Comparison of ENCODE assay signal across 12 mouse cellular contexts in the genomic region with DNA sequence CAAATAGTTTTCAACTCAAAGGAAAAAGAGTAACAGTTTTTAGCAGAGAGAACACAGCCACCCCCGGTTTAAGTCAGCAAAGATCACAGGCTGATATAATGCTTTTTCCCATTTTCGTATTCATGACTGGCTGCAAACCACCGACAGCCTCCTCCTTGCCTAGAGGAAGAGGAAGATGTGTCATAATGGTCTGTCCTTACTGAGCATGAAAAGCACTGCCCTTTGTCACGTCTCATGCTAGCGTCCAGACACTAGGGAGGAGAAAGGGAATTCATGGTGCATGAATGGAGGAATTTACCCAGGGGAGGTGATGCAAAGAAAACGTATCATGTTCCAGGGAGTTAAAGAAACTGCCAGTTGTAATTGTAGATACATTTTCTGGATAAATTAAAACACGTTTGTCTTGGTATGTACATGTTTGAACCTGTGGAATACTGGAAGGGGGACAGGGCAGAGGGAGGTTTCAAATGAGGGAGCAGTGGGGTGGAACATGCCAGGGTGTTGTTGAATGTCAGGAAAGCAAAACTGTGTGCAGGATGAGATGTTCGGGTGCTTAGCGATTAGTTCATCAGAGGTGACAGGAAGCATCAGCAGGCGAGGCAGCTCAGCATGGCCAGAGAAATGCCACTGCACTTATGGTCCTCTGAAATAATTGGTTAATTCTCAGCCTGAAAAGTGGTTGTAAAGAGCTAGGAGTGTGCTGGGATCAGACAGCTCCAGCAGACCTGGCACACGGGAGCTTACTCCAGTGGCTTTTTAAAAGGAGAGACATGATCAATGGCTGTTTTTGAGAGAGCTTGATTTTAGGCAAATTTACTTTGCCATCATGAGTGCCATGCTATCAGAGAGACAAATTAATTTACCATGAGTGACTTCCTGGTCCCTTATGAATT.
DNase-seq lines count a peak whose midpoint lies in the region; ATAC-seq and TF ChIP-seq lines count a peak whose summit lies in the region.
"Had no signal": no experiment of that assay in that cellular context is flagged by ENCODE, and none has a peak within 500 bp of the region (broad histone marks: within the 10 kb centered on the region; RNA-seq: fewer than 3 reads in every experiment).

No protein-coding gene starts in this region.

- H3K9me3 ChIP-seq in kidney, postnatal 0 days (replicated peaks; ENCODE audit: low read length), result no peaks in the 10 kb centered on the region
- no peaks in the 10 kb centered on the region for H3K9me3 ChIP-seq in forebrain, embryonic 10.5 days
- no peaks in the 10 kb centered on the region for H3K9me3 ChIP-seq in hindbrain, embryonic 15.5 days
- no peaks in the 10 kb centered on the region for H3K9me3 ChIP-seq in neural tube, embryonic 12.5 days
- H3K9me3 ChIP-seq in intestine, embryonic 16.5 days (ENCODE audit: control insufficient read depth, low read length), result no peaks in the 10 kb centered on the region
- H3K9me3 ChIP-seq: limb, embryonic 15.5 days had no signal

- peak; percentile 83 for DNase-seq in kidney, postnatal 0 days (ENCODE audit: low spot score)
- no peak for DNase-seq in kidney, postnatal 36 days
- no peak for DNase-seq in forebrain, embryonic 10.5 days (ENCODE audit: extremely low spot score, low spot score)
- no peak for DNase-seq in gastrocnemius, postnatal 36 days
- no peak for DNase-seq in layer of hippocampus, adult 18-20 months (ENCODE audit: low spot score in 2 of 2)
- DNase-seq: cerebellum, postnatal 14 days; right cerebral cortex, postnatal 4 days; thymus, adult 18-20 months had no signal

- intact Hi-C loops in gastrocnemius, postnatal 36 days (cut with DNase I), result no loop called here

- H3K9ac ChIP-seq in kidney, postnatal 0 days (ENCODE audit: low read depth, low read length), result no peak overlapping the region
- H3K9ac ChIP-seq in hindbrain, embryonic 15.5 days, result no peak overlapping the region
- no peak overlapping the region for H3K9ac ChIP-seq in neural tube, embryonic 12.5 days
- H3K9ac ChIP-seq in intestine, embryonic 16.5 days (ENCODE audit: low read depth, low read length), result no peak overlapping the region
- H3K9ac ChIP-seq: limb, embryonic 15.5 days had no signal

- H3K4me1 ChIP-seq in kidney, postnatal 0 days (replicated peaks; ENCODE audit: insufficient read depth, low read length), result peaks cover 10% of the 10 kb centered on the region; the same call in 1 of the 2 replicates
- H3K4me1 ChIP-seq in forebrain, embryonic 10.5 days, result peaks cover 22% of the 10 kb centered on the region
- peaks cover 17% of the 10 kb centered on the region for H3K4me1 ChIP-seq in hindbrain, embryonic 15.5 days (replicated peaks)
- peaks cover 22% of the 10 kb centered on the region; the same call in 1 of the 2 replicates for H3K4me1 ChIP-seq in neural tube, embryonic 12.5 days
- no peaks in the 10 kb centered on the region for H3K4me1 ChIP-seq in intestine, embryonic 16.5 days (ENCODE audit: control insufficient read depth, insufficient read depth, low read length)
- H3K4me1 ChIP-seq: limb, embryonic 15.5 days had no signal

- peak; percentile 91 for ATAC-seq in kidney, postnatal 0 days (replicated peaks; ENCODE audit: low FRiP score, low read depth)
- ATAC-seq in hindbrain, embryonic 15.5 days (ENCODE audit: low FRiP score, low read depth), result peak; percentile 36; the same call in 1 of the 2 replicates
- peak; percentile 41; the same call in 1 of the 2 replicates for ATAC-seq in neural tube, embryonic 12.5 days (ENCODE audit: low FRiP score, low read depth)
- no peak for ATAC-seq in intestine, embryonic 16.5 days

- peak overlapping the region; percentile 2; the same call in 1 of the 2 replicates for H3K27ac ChIP-seq in kidney, postnatal 0 days
- 0 out of 2 replicates have a peak overlapping the region, but pooled peaks have one; percentile 30 for H3K27ac ChIP-seq in forebrain, embryonic 10.5 days
- H3K27ac ChIP-seq in hindbrain, embryonic 15.5 days (replicated peaks), result peak overlapping the region; percentile 58
- H3K27ac ChIP-seq in neural tube, embryonic 12.5 days, result peak overlapping the region; percentile 46; the same call in 1 of the 2 replicates
- no peak overlapping the region for H3K27ac ChIP-seq in intestine, embryonic 16.5 days (ENCODE audit: low read length)
- H3K27ac ChIP-seq: limb, embryonic 15.5 days had no signal

- H3K4me3 ChIP-seq in kidney, postnatal 0 days (replicated peaks; ENCODE audit: low read depth, low read length), result no peak overlapping the region
- no peak overlapping the region for H3K4me3 ChIP-seq in forebrain, embryonic 10.5 days
- H3K4me3 ChIP-seq in hindbrain, embryonic 15.5 days, result no peak overlapping the region
- H3K4me3 ChIP-seq in neural tube, embryonic 12.5 days, result no peak overlapping the region
- no peak overlapping the region for H3K4me3 ChIP-seq in intestine, embryonic 16.5 days (ENCODE audit: low read length)
- H3K4me3 ChIP-seq: limb, embryonic 15.5 days had no signal

- no peak overlapping the region for H3K4me2 ChIP-seq in kidney, postnatal 0 days (ENCODE audit: low read length)
- no peak overlapping the region for H3K4me2 ChIP-seq in hindbrain, embryonic 15.5 days
- peak overlapping the region; percentile 40; the same call in 1 of the 2 replicates for H3K4me2 ChIP-seq in neural tube, embryonic 12.5 days (replicated peaks)
- no peak overlapping the region for H3K4me2 ChIP-seq in intestine, embryonic 16.5 days (ENCODE audit: low read depth, low read length)
- H3K4me2 ChIP-seq: limb, embryonic 15.5 days had no signal

- no peak for TF ChIP-seq CTCF in kidney, postnatal 0 days (IDR thresholded peaks at IDR 0.05; ENCODE audit: low read depth)

- 15% methylated on average over 11 of the region's 11 CpGs for whole genome bisulfite sequencing in kidney, postnatal 0 days
- WGBS in forebrain, embryonic 10.5 days, result 68% methylated on average over 11 of the region's 11 CpGs
- WGBS in hindbrain, embryonic 15.5 days, result 28% methylated on average over 11 of the region's 11 CpGs
- WGBS in neural tube, embryonic 12.5 days, result 43% methylated on average over 11 of the region's 11 CpGs
- 53% methylated on average over 11 of the region's 11 CpGs for WGBS in intestine, embryonic 16.5 days

- no peaks in the 10 kb centered on the region for H3K27me3 ChIP-seq in kidney, postnatal 0 days (ENCODE audit: insufficient read depth, low read length)
- H3K27me3 ChIP-seq in forebrain, embryonic 10.5 days (ENCODE audit: poor library complexity, severe bottlenecking), result no peaks in the 10 kb centered on the region
- H3K27me3 ChIP-seq in hindbrain, embryonic 15.5 days, result no peaks in the 10 kb centered on the region
- no peaks in the 10 kb centered on the region for H3K27me3 ChIP-seq in neural tube, embryonic 12.5 days (replicated peaks)
- no peaks in the 10 kb centered on the region for H3K27me3 ChIP-seq in intestine, embryonic 16.5 days (replicated peaks; ENCODE audit: control insufficient read depth, insufficient read depth, low read length)
- H3K27me3 ChIP-seq: limb, embryonic 15.5 days had no signal

- H3K36me3 ChIP-seq in kidney, postnatal 0 days (ENCODE audit: insufficient read depth, low read length), result no peaks in the 10 kb centered on the region
- H3K36me3 ChIP-seq in forebrain, embryonic 10.5 days (replicated peaks), result no peaks in the 10 kb centered on the region
- H3K36me3 ChIP-seq in hindbrain, embryonic 15.5 days, result no peaks in the 10 kb centered on the region
- H3K36me3 ChIP-seq in neural tube, embryonic 12.5 days, result no peaks in the 10 kb centered on the region
- H3K36me3 ChIP-seq in intestine, embryonic 16.5 days (ENCODE audit: control insufficient read depth, insufficient read depth, low read length), result no peaks in the 10 kb centered on the region
- H3K36me3 ChIP-seq: limb, embryonic 15.5 days had no signal
